Mouse (Mus musculus): ENCODE results near the gene Top3b. TPM values are rescaled to one million over a fixed set of nuclear protein-coding genes. Genes with fewer than 3 reads are reported as not detected.

Gene Top3b
- total RNA-seq, 2 experiments from 2014 or later = 18.7 to 27.7 TPM

Other genes starting within 250 kb of the Top3b start
- gene Olfr19, start 194.3 kb upstream of the Top3b start, total RNA-seq (2015; ENCODE audit: low replicate concordance) = not detected in 2 replicates
- gene Olfr19, start 194.3 kb upstream of the Top3b start, total RNA-seq (2017; ENCODE audit: low replicate concordance) = not detected in 2 replicates
- not detected in 2 replicates for gene Spag6l, start 41.3 kb upstream of the Top3b start, total RNA-seq (2015; ENCODE audit: low replicate concordance)
- not detected in 2 replicates for gene Spag6l, start 41.3 kb upstream of the Top3b start, total RNA-seq (2017; ENCODE audit: low replicate concordance)
- not detected in 2 replicates for gene Igll1, start 6.8 kb upstream of the Top3b start, total RNA-seq (2015; ENCODE audit: low replicate concordance)
- gene Igll1, start 6.8 kb upstream of the Top3b start, total RNA-seq (2017; ENCODE audit: low replicate concordance) = not detected in 2 replicates
- not detected in 2 replicates for gene Vpreb1, start 107 bp downstream of the Top3b start, total RNA-seq (2015; ENCODE audit: low replicate concordance)
- 0.85 TPM in 1 of 2 replicates, not detected in the other for gene Vpreb1, start 107 bp downstream of the Top3b start, total RNA-seq (2017; ENCODE audit: low replicate concordance)
- gene Ppm1f, start 25.7 kb downstream of the Top3b start, total RNA-seq (2015; ENCODE audit: low replicate concordance) = 1.7 and 3.5 TPM in 2 replicates
- 1.4 and 2.7 TPM in 2 replicates for gene Ppm1f, start 25.7 kb downstream of the Top3b start, total RNA-seq (2017; ENCODE audit: low replicate concordance)
- gene Mapk1, start 112.6 kb downstream of the Top3b start, total RNA-seq (2015; ENCODE audit: low replicate concordance) = 45.2 and 47.6 TPM in 2 replicates
- 52.4 and 53.0 TPM in 2 replicates for gene Mapk1, start 112.6 kb downstream of the Top3b start, total RNA-seq (2017; ENCODE audit: low replicate concordance)
- not detected in 2 replicates for gene Ypel1, start 199.0 kb downstream of the Top3b start, total RNA-seq (2015; ENCODE audit: low replicate concordance)
- not detected in 2 replicates for gene Ypel1, start 199.0 kb downstream of the Top3b start, total RNA-seq (2017; ENCODE audit: low replicate concordance)
- 35.1 and 36.7 TPM in 2 replicates for gene Ppil2, start 240.5 kb downstream of the Top3b start, total RNA-seq (2015; ENCODE audit: low replicate concordance)
- gene Ppil2, start 240.5 kb downstream of the Top3b start, total RNA-seq (2017; ENCODE audit: low replicate concordance) = 57.7 and 79.4 TPM in 2 replicates